Mouse (Mus musculus): ENCODE measurements around the gene Trip11.
"Not testable (repeated sequence)": the region's sequence is repeated elsewhere in the genome, so short reads cannot be mapped to it uniquely, and the experiment has no call there.

Trip11 gene

DNA sequence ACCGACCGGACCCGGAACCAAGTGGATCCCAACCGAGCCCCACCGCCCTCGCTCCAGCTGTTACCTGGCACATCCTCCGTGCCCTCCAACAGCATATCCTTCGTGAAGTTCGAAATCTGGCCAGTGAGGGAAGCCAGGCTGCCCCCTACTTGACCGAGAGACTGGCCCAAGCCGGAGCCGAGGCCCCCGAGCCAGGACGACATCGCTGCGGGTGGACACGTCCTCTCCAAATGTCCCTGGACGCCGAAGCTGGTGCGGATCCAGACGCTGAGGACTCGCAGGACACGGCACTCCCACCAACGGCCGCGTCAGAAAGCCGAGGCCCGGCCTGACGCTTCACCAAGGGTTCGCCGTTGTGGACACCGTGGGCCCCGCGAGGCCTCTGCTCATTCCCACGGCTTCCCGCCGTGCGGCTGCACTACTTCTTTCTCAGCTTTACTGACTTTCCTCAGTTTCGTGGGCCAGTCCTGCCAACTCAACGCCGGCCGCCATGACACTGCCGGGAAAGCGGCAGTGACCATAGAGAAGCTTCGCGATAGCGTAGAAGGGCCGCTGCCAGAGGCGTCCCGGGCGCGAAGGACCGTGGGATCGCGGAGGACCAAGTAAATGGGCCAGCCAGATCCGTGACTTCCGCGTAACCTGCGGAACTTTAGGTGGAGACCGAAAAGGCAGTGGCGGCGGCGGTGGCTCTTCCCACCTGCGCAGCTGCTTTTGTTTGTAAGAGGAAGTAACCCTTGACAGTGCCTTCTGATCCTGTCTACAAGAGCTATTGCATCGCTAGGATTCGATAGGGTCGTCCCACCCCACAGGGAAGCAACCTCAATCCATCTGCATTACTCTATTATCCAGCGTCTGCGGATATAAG lies at the start of gene Trip11:
Trip11 (minus strand) TSS at position 642 of the 865 bp plus-strand sequence.
- DNase-seq: peak; percentile 94

DNA sequence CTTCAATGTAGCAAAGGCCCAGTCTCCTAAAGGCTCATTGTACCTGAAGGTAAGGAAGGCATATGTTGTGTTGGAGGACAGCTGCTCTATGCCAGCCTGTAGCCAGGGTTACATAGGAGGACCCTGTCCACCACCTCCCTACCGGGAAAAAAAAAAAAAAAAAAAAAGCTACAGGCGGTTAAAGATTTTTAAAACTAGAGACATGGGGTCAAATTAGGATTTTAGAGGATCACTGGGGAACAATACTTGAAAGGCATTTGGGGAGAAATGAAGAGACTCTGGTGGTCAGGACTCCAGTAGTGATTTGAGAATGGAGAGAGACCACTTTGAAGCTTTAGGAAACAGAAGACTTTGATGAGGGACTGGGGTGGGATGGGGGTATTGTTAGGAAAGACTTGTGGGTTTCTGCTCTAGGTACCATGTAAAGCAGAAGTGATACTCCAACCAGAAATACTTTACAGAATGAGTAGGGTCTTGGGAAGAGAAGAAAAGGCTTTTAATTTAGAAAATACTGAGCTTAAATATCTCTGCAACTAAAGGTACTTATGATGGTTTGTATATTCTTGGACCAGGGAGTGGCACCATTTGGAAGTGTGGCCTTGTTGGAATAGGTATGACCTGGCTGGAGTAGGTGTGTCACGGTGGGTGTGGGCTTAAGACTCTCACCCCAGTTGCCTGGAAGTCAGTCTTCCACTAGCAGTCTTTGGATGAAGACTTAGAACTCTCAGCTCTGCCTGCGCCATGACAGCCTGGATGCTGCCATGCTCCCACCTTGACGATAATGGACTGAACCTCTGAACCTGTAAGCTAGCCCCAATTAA lies 46.1 kb upstream of the Trip11 start:
- DNase-seq: not testable (repeated sequence)

DNA sequence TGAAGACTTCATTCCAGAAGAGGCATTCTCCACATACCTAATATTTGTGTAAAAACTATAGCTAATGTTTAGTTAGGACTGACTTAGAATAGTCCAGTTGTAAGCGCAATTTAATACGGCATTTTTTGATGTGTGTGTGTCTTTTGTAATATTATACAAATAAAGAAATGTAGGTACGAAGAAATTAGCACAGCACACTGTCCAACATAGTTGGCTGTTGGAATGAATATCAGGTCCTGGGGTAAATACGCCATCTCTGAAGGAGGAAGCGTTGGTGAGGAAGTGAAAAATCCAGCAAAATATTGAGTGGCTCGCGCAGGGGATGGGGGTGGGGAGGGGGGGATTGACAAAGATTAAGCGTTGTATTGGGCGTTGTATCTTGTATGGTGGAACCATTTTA lies 45.5 kb upstream of the Trip11 start:
- DNase-seq: no peak

DNA sequence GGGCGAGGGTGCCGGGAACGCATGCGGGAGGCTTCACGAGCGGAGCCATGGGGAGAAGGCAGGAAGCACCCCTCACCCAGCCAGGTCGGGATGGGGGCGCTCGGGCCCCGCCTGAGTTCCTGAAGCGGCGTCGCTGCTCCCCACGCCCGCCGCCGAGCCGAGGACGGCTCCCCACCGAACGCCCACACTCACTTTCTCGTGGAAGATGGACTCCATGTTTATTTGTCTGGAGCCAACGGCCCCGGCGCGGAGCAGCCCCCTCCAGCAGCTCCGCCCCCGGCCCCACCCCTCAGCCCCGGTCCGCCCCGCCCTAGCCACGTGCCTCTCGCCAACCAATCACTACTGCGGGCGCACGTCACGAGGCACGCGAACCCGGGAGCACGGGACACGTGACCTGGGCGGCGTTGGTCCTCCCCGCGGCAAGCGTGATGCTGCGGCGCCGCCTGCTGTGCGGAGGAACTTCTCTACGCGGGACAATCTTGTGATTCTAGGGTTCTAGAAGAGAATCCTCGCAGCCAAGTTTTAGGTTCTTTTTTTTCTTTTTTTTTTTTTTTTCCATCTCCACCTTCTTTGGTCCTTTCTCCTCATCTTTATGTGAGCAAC lies 45.0 kb upstream of the Trip11 start, which contains the start of gene Atxn3:
Atxn3 (minus strand) TSS at position 305 of the 603 bp plus-strand sequence.
- peak; percentile 98 for DNase-seq

DNA sequence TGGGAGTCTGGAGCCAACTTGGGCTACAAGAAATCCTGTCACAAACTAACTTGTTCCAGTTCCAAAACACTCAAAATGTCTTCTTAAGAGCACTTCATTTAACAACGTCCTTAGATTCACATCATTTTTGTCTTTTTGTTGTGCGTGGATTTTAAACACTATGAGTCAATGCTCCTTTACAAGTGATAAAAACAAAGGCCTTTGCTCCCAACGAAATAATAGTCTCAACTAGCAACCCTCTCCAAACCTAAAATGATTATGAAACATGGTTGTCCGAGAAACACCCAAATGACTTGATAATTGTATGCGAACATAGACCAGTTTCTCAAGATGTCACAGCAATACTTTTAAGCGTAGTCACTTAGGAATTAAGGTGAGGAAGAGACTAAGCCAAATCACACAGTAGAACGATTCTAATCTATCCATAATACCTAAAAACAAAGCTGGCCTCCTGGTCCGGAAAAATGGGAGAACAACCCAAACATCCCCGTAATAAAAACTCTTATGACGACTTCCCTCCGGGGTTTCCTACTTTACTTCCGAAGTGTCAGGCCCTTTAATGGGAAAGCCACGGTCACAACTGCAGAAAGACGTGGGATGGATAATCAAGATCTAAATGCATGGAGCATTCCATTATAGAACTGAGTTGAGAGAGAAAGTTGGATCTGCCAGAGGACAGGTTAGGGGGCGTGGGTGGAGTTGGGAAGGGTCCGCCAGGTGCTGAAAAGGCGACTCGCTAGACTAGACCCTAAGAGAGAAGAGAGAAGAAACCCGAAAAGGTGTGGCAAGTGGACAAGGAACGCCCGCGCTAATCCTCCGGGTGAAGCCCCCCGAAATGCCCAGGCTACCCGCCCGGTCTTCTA lies 44.2 kb upstream of the Trip11 start:
- peak; percentile 9 for DNase-seq

DNA sequence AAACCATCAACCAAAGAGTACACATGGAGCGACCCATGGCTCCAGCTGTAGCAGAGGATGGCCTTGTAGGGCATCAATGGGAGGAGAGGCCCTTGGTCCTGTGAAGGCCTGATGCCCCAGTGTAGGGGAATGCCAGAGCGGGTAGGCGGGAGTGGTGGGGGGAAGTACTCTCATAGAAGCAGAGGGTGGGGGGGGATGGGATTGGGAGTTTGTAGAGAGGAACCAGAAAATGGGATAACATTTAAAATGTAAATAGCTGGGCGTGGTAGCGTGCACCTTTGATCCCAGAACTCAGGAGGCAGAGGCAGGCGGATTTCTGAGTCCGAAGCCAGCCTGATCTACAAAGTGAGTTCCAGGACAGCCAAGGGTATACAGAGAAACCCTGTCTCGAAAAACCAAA lies 42.8 kb upstream of the Trip11 start:
- not testable (repeated sequence) for DNase-seq

DNA sequence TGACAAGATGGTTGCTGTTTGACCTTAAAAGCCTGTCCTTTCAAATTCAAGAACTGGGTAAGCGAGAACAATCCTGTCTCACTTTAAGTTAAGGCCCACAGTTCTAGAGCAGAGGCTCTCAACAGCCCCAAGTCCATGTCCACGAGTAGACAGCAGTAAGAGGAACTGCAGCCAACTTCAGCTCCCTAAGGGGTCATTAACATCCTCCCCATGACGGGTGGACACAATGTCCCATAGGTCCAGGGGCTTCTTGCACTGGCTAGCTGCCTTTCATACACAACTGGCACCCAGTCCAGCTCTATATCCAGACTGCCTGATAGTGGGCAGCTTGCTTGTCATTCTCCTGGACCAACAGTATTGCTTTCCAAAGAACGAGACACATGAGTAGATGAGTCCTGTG lies 35.7 kb upstream of the Trip11 start:
- peak; percentile 14 for DNase-seq

DNA sequence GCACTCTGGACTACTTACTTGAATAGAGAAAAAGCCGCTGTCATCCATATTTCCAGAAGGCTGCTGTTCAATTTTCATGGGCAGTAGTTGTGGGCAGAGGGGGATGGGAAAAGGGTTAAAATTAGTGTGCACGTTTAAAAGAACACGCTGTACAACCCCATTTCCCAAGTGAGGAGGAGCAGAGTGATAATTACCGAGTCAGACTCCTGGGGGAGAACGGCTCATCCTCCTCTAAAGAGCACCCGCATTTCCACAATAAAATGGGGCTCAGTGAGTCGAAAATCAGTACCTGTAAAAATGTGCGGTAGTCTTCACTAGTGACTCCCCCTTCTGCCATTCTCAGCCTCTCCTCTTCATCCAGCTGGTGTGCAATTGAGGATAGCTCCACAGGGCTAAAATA lies 34.9 kb upstream of the Trip11 start:
- DNase-seq: no peak

DNA sequence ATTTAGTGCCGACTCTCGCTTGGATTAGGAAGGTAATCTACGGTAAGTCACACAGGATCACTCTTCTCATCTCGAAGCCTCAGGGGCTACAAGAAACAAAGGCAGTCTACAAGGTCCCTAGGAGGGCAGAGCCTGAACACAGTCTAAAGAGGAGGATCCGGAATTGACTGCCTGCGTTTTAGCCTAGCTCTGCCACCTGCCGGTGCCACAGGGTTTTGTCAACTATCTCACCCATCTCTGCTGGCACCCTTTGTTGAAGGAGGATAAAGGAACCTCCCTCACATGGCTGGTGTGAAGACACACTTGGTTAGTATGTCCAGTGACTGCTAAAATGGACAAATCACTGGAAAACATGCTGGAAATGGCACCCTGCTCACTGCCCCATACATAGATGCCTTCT lies 24.5 kb upstream of the Trip11 start:
- no peak for DNase-seq

DNA sequence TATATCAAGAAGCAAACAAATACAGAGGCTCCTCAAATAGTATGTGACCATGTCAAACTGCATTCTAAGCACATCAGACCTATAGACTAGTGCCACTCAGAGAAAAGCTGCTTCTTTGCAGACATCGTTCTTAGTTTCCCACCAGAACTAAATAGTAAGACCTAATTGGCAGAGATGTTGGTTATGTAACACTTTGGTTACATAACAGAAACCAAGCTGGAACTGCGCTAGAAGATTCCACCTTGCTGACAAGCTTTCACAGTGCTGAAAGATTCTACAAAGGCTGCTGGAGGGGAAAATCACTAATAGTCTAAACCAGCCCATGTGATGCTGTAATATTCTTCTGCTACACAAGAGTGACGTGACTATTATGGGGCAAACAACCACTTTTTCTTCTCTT lies 22.2 kb upstream of the Trip11 start:
- no peak for DNase-seq

DNA sequence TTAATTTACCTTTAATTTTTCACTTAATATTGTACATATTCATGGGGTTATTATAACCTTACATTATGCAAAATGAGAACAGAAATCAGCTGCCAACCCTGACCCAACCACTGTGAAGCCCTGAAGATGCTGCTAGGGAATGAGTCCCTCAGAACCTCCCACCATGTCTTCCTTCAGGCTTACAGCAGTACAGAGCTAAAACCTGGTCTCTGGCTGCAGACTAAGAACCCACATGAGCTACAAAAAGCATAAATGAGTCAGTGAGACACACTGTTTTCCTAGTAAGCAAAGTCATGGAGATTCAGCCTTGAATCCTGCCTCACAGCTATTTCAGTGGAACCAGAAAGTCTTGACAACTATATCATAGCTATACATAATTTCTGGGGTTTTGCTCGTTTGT lies 15.4 kb upstream of the Trip11 start:
- DNase-seq: no peak

DNA sequence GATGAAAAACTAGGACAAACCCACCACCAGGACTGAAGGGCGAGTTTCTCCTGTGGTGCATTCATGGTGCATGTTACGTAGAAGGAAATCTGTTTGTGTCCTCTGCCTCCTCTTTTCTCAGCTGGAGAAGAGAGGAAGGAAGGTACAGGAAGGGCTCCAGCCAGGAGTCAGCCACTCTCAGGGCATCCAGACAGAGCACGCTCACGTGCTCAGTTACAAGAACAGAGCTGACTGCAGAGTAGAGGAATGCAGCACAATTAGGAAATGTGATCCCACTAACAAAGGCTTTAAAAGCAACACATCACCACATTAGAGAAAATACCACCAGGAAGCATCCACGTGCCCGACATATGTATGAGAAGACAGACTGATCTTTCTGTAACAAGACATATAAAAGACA lies 9.2 kb upstream of the Trip11 start:
- no peak for DNase-seq

DNA sequence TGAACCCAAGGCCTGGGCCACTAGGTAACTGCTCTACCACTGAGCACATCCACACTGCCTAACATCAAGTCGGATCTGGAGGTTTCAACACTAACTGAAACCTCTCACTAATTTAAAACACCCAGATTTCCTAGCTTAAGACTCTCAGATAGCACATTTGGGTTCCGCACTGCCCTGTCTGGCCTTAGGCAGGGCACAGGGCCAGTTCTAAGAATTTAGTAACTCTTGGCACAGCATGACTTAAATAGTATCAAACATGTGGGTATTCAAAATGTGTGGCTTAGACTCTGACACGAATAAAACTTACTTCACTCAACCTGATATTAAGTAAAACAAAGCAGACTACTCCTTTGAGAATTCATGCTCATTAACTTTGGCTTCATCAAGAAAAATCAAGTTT lies 6.8 kb upstream of the Trip11 start:
- DNase-seq: no peak

DNA sequence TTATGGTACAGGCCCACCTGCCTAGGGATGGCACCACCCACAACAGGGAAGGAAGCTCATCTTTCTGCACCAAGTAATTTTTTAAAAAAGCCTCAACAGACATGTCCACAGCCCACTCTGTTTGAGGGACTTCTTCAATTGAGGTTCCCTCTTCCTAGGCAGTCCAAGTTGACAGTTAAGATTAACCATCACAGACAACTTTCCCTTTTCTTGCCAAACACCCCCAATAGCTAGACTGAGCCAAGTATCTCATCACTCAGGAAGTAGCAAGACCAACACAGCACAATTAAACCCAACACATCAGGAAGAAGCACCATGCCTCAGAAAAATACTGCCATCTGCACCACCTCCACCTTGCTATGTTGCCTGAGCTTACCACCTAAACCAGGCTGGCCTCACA lies 4.1 kb upstream of the Trip11 start:
- no peak for DNase-seq

DNA sequence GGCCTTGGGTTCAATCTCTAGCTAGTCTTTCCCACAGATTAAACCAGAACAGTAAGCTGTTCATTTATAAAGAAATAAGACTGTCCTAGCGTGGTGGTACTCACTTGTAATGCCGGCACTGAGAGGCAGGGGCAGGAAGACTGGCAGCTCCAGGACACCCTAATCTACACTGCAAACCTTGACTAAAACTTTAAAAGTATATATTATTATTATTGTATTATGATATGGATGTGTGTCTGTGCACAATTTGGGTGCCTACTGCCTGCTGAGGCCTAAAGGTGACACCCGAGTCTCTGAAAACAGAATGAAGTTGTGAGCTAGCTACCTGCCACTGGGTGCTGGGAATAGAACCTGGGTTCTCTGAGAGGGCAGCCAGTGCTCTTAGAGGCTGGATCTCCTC lies 1.7 kb downstream of the Trip11 start:
- no peak for DNase-seq

DNA sequence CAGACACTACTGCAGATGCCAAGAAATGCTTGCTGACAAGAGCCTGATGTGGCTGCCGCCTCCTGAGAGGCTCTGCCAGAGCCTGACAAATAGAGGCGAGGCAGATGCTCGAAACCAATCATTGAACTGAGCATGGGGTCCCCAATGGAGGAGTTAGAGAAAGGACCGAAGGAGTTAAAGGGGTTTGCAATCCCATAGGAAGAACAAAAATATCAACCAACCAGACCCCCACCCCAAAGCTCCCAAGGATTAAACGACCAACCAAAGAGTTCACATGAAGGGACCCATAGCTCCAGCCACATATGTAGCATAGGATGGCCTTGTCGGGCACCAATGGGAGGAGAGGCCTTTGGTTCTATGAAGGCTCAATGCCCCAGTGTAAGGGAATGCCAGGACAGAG lies 2.7 kb downstream of the Trip11 start:
- DNase-seq: no peak

DNA sequence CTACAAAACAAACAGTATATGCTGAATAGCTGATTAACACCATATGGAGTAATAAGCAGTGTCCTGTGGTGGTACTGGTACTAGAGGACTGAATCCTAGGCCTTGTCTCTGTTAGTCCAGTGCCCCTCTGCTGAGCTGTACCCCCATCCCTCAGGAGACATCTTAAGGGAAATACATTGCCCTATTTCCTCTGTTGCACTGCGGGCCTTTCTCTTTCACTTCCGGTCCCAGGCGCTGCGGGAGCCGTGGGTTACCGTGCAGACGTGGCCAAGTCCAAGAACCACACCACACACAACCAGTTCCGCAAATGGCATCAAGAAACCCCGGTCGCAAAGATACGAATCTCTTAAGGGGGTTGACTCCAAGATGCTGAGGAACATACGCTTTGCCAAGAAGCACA lies 7.2 kb downstream of the Trip11 start:
- DNase-seq: no peak

DNA sequence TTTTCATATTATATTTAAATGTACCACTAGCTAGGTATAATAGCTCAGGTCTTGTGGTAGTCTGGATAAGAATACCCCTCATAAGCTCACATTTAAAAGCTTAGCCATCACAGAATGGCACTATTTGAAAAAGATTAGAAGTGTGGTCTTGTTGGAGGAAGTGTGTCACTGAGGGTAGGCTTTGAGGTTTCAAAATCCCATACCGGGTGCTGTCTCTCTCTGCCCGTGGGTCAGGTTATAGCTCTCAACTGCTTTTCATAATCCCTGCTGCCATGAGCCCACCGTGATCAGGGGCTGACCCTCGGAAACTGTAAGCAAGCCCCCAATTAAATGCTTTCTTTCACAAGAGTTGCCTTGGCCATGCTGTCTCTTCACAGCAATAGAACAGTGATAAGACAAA lies 8.2 kb downstream of the Trip11 start:
- no peak for DNase-seq

DNA sequence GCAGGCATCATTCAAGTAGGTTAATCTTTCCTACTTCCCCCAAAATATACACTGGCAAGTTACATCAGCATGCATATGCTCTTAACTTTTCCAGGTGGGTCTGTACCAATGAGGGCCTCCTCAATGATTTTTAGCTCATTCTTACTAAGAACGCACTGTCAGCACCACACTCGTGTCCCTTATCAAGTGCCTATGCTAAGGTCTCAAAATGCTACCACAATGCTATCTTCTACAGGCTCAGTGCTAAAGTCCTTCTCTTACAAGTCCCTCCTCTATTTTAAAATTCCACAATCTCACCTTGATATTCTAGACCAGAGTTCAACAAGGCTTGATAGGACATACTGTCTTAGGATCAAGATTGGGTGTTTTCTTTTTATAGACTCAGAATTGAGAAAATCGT lies 8.9 kb downstream of the Trip11 start:
- DNase-seq: no peak

DNA sequence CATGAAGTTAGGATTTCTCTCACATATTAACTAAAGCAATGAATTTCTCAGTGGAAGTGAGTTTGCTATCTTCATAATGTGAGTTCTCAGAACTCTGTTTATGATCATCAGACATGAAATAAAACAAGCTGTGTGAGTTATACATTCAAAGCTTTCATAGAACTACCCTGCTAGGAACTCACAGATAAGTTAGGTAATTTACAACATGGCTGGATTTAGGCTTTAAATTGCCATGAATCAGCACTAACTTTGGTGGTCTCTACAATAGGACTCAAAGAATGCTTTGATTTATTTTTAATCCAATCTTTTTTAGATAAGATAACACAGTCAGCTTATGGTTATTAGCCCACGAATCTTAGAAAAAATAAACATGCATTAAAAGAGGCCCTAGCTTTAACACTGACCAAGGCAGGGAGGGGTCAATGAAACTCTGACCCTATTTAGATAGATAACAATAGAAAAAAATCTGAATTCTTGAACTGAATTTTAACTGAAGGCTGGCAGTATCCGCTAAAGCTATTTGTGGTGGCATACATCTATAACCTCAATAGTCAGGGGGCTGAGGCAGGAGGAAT lies 13.3 kb downstream of the Trip11 start:
- DNase-seq: no peak

DNA sequence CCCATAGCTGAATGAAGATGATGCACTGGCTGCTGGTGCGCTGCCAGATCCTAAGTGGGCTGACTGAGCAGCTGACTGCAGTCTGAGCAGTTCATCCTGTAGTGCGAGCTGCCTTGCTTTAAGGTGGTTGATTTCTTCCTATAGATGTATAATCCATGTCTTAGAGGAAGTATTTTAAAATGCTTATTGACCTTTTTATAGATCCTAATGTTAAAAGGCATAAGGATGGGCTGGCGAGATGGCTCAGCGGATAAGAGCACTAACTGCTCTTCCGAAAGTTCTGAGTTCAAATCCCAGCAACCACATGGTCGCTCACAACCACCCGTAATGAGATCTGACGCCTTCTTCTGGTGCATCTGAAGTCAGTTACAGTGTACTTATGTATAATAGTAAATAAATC lies 14.1 kb downstream of the Trip11 start:
- DNase-seq: no peak

DNA sequence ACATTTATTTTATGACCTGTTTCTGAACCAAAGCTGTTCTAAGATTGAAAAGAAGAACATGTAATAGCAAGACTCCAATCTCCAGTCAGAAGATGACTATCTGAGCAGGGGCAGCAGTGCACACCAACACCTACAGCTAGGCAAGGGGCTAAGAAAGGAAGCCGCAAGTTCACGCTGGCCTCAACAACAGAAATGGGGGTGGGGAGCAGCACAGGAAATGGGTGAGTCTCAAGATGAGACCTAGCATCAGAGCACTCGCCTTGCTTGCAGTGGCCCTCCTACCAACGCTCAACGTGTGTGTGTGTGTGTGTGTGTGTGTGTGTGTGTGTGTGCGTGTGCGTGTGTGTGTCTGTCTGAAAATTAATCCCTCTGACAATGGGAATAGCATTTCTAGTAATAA lies 16.0 kb downstream of the Trip11 start:
- no peak for DNase-seq
